Mouse (Mus musculus): ENCODE measurements around the gene Pdia5. TPM values are rescaled to one million over a fixed set of nuclear protein-coding genes. Genes with fewer than 3 reads are reported as not detected.

Pdia5 gene
- polyA plus RNA-seq, 1 experiment from 2014 or later: 23.0 TPM

DNA sequence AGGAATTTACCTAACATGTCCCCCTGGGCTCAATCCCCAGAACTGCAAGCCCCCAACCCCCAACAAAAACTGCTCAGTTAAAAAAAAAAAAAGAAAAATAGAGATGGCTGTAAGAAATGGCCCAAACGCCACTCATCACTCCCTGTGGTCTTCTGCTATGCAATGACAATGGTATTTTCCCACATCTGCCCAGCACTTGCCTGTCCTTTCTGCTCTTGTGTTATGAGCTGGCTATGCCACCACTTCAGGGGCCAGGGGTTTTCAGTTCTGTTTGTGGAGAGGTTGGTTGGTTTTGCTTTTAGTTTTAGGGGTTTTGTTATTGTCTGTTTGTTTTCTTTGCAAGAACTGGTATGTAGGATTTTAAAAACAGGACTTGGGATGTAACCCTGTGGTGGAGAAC lies 13.4 kb downstream of the Pdia5 start:
- no peak overlapping the region for H3K27ac ChIP-seq
- no peak for DNase-seq (ENCODE audit: low spot score)
- H3K9me3 ChIP-seq: peaks cover 4% of the 10 kb centered on the region; the same call in 1 of the 2 replicates
- H3K36me3 ChIP-seq: peaks cover 24% of the 10 kb centered on the region
- 54% methylated on average over 1 of the region's 1 CpGs for WGBS
- H3K4me3 ChIP-seq: no peak overlapping the region
- H3K4me1 ChIP-seq (replicated peaks): 0 out of 2 replicates have a peak, but pooled peaks cover 3% of the 10 kb centered on the region
- no peaks in the 10 kb centered on the region for H3K27me3 ChIP-seq (ENCODE audit: insufficient read depth, poor library complexity, severe bottlenecking)

DNA sequence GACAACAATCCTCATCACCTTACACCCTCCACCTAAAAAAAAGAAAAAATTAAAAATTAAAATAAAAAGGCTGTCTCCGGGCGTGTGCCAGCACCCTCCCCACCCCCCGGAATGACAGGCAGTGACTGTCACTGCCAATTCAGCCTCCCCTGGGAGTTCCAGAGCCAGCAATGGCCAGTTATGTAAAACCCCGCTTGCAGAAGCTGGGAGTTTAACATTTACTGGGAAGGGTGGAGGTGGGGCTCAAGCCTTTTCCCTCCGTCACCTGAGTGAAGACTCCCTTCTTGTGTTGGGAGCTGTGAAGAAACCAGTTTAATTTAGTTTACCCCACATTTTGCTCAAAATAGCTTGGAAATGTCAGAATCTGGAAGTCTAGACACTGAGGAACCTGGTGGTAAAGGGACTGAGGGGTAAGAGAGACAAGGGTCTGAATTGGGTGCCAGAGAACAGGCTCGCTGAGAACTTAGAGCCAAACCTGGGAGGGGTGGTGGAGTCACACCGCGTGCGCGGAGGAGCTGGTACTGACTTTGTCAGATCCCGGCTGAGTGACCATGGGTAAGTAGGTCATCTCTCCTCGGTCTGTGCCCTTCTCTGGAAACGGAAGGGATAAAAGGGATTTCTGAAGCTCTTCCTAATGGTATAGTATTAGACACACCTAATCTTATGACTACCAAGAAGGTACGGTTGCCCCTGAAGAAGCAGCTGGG lies 18.0 kb downstream of the Pdia5 start:
- Histone ChIP-seq H3K9me3 (no peaks in the 10 kb centered on the region), H3K4me1 (replicated peaks) (peaks cover 23% of the 10 kb centered on the region), H3K36me3 (peaks cover 16% of the 10 kb centered on the region), H3K4me3 (no peak overlapping the region), H3K27ac (no peak overlapping the region), H3K27me3 (ENCODE audit: insufficient read depth, poor library complexity, severe bottlenecking) (no peaks in the 10 kb centered on the region)
- 93% methylated on average over 14 of the region's 14 CpGs for WGBS
- DNase-seq (ENCODE audit: low spot score): no peak

DNA sequence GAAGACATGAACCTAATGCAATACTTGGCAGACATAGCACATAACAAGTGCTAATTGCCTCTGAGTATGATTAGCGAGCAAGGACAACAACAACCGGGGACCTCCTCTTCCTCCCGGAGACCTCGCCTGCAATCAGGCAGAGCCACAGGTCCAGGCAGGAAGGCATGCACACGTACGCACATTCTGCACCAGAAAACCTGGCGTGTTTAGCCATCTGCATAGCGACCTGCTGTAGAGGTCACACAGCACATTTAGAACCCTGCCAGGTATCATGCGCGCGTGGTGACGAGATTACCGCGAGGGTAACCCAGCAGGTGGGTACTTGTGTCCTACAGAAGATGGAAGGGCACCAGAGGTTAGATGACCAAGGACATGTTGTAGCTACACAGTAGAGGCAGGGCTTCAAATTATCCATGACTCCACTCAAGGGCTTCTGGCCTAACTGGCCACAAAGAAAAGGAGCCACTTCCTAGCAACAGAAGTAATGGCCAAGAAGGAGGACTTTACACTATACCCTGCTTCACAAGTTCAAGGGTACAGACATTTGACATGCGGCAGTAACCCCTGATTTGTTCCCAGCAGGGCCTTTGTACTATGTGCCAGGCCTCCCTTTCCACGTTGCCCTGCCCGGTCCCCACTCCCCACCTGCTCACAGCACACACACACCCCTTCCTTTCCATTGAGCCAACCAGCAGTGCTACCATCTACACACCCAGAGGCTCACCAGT lies 18.7 kb downstream of the Pdia5 start:
- H3K36me3 ChIP-seq: peaks cover 20% of the 10 kb centered on the region
- no peaks in the 10 kb centered on the region for H3K27me3 ChIP-seq (ENCODE audit: insufficient read depth, poor library complexity, severe bottlenecking)
- whole genome bisulfite sequencing: 92% methylated on average over 17 of the region's 17 CpGs
- no peak overlapping the region for H3K27ac ChIP-seq
- DNase-seq (ENCODE audit: low spot score): no peak
- peaks cover 23% of the 10 kb centered on the region for H3K4me1 ChIP-seq (replicated peaks)
- H3K4me3 ChIP-seq: no peak overlapping the region
- H3K9me3 ChIP-seq: no peaks in the 10 kb centered on the region

DNA sequence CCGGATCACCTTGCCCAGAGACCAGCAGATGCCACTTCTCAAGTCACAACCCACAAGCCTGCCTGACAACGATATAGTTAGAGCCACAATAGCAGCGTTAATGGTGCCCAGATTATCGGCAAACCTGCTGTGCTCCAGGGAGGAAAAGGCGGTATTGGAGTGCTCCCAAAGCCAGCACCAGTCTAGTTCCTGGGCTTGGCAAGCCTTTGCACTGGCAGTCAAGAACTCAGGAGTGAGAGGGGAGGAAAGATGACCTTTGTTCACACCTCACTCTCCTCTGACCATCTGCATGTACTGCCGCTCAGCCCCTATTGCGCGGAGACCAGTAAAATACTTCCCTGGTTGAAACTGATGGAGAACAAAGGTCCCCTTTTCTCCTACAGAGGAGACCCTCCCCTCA lies 19.7 kb downstream of the Pdia5 start:
- H3K4me1 ChIP-seq (replicated peaks): peaks cover 26% of the 10 kb centered on the region
- H3K4me3 ChIP-seq: no peak overlapping the region
- WGBS: 84% methylated on average over 8 of the region's 8 CpGs
- H3K27ac ChIP-seq: 0 out of 2 replicates have a peak overlapping the region, but pooled peaks have one; percentile 12
- H3K27me3 ChIP-seq (ENCODE audit: insufficient read depth, poor library complexity, severe bottlenecking): no peaks in the 10 kb centered on the region
- no peaks in the 10 kb centered on the region for H3K9me3 ChIP-seq
- DNase-seq (ENCODE audit: low spot score): no peak
- peaks cover 22% of the 10 kb centered on the region for H3K36me3 ChIP-seq

DNA sequence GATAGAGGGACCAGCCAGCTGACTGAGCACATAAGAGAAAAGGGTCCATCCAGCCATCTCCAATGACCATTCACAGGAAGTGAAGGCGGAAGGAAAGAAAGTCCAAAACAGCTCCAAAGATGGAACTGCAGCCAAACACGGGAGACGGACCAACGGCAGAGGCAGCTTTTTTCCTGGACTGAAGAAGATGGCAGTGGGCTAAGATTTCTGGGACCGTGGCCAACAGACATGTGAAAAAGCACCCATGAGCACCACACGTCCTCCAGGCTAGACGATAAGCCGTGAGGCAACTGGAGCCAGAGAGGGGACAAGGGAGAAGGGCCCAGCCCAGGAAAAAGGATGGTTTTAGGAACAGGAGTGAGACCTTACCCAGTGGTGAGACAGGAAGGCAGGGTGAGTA lies 20.6 kb downstream of the Pdia5 start:
- H3K4me1 ChIP-seq (replicated peaks): peaks cover 35% of the 10 kb centered on the region
- H3K27me3 ChIP-seq (ENCODE audit: insufficient read depth, poor library complexity, severe bottlenecking): no peaks in the 10 kb centered on the region
- no peak overlapping the region for H3K4me3 ChIP-seq
- no peak overlapping the region for H3K27ac ChIP-seq
- no peaks in the 10 kb centered on the region for H3K9me3 ChIP-seq
- no peak for DNase-seq (ENCODE audit: low spot score)
- H3K36me3 ChIP-seq: peaks cover 24% of the 10 kb centered on the region
- WGBS: 92% methylated on average over 8 of the region's 8 CpGs

DNA sequence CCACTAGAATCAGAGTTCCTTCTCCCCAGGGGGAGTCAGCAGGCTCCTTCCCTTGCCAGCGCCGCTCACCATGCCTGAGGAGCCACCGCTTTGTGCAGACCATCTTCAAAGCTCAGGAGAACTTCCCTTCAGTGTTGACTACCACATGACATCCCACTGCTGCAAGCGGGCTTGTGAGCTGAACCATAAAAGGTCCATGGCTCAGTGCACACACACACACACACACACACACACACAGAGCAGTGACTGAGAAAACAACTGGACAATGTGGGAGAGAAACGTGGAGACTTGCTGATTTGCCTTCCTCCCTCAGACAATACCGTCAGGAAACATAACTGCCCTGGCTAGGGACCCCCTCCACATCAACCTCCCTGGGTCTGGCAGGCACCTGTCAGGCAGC lies 21.7 kb downstream of the Pdia5 start:
- peaks cover 22% of the 10 kb centered on the region for H3K36me3 ChIP-seq
- no peak overlapping the region for H3K4me3 ChIP-seq
- no peaks in the 10 kb centered on the region for H3K27me3 ChIP-seq (ENCODE audit: insufficient read depth, poor library complexity, severe bottlenecking)
- H3K4me1 ChIP-seq (replicated peaks): peaks cover 46% of the 10 kb centered on the region
- DNase-seq (ENCODE audit: low spot score): no peak
- WGBS: 69% methylated on average over 6 of the region's 6 CpGs
- H3K9me3 ChIP-seq: no peaks in the 10 kb centered on the region
- 0 out of 2 replicates have a peak overlapping the region, but pooled peaks have one; percentile 9 for H3K27ac ChIP-seq

DNA sequence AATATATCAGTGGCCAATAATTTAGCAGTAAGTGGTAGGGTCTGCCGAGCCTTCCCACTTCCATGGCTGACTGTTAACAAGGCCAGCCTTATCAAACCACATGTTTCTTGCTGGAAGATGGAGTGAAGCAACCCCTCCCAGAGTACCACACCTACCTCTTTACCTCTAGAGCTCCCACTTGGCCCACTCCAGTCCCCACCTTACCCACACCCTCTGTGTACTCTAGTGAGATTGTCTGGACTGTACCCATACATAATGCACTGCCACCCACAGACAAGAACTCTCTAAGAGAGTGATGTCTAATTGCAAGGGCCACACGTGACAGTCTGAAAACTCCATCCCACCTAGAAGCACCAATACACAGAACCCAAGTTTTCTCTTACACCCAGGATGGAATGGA lies 23.6 kb downstream of the Pdia5 start:
- no peaks in the 10 kb centered on the region for H3K9me3 ChIP-seq
- peaks cover 35% of the 10 kb centered on the region for H3K36me3 ChIP-seq
- 89% methylated on average over 2 of the region's 2 CpGs for WGBS
- H3K4me3 ChIP-seq: no peak overlapping the region
- DNase-seq (ENCODE audit: low spot score): no peak
- H3K4me1 ChIP-seq (replicated peaks): peaks cover 59% of the 10 kb centered on the region
- no peaks in the 10 kb centered on the region for H3K27me3 ChIP-seq (ENCODE audit: insufficient read depth, poor library complexity, severe bottlenecking)
- no peak overlapping the region for H3K27ac ChIP-seq

DNA sequence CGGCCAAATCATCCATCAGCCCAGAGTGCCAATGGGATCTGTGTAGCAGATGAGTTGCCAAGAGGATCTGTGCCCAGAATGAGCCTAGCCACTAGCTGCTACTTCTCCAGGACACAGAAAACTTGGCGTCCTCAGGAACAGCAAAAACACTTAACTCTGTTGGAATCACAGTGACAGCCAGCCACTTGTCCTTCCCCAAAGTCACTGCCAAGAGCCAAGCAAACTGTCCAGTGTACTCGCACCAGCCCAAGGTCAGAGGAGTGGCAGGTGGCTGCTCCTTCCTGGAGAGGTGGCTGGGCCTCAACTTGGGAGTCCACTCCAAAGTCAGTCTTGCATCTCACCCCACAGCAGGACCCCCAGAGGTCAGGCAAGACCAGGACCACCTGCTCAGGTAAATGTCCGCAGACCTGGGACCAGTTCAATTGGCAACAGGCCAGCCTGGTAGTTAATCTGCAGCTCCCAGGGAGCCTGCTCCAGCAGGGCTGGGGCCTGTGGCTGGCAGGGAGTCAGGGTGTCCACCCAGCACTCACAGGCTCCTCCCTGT lies 24.8 kb downstream of the Pdia5 start:
- H3K9me3 ChIP-seq: no peaks in the 10 kb centered on the region
- peak overlapping the region; percentile 87 for H3K27ac ChIP-seq
- no peak for DNase-seq (ENCODE audit: low spot score)
- H3K27me3 ChIP-seq (ENCODE audit: insufficient read depth, poor library complexity, severe bottlenecking): no peaks in the 10 kb centered on the region
- H3K4me3 ChIP-seq: no peak overlapping the region
- peaks cover 53% of the 10 kb centered on the region for H3K4me1 ChIP-seq (replicated peaks)
- 85% methylated on average over 4 of the region's 4 CpGs for WGBS
- peaks cover 45% of the 10 kb centered on the region for H3K36me3 ChIP-seq

DNA sequence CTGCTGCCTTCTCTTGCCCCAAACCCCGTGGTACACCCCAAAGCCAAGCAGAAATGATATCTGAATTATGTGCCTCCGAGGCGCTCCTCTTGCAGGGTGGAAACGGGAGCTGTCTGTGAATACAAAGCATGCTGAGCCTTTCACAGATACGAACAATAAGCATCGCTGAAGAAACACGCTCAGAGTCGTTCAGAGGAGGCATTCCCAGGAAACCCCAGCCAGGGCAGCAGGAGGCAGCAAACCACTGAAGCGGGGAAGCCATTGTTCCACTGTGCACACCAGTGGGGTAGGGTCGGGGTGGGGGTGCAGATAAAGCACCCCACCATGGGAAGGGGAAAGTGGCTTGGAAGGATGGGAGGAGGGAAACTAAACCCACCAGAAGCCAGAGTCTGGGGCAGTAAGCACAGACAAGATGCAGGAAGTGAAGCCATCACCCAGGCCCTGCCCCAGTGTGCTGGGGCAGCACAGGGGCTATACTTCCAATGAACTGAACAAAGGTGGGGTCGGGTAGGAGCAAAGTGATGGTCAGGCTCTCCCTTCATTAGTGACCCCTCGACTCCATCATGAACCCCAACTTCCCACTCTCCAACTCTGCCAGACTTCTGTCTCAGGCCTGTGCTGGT lies 25.9 kb downstream of the Pdia5 start:
- Histone ChIP-seq H3K27ac (peak overlapping the region; percentile 87), H3K4me1 (replicated peaks) (peaks cover 54% of the 10 kb centered on the region), H3K4me3 (no peak overlapping the region), H3K9me3 (no peaks in the 10 kb centered on the region), H3K36me3 (peaks cover 46% of the 10 kb centered on the region), H3K27me3 (ENCODE audit: insufficient read depth, poor library complexity, severe bottlenecking) (no peaks in the 10 kb centered on the region)
- peak; percentile 55 for DNase-seq (ENCODE audit: low spot score)
- 30% methylated on average over 12 of the region's 12 CpGs for WGBS

DNA sequence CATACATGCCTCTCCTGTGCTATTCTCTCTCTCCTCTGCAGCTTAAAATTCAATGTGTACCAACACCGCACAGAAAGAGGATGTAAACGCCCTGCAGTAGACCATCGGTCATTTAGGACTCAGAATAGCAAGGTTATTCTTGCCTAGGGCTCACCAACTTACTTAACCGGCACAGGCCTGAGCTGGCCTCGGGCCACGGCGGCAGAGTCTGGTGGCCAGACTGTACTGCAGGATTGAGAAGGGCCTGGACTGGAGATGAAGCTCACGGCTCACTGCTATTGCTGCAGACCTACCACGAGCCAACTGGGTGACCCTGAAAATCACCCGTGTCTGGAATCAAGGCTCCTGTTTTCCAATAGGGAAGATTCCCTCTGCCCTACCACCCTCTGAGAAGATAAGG lies 27.0 kb downstream of the Pdia5 start:
- Histone ChIP-seq H3K4me3 (no peak overlapping the region), H3K9me3 (no peaks in the 10 kb centered on the region), H3K4me1 (replicated peaks) (peaks cover 51% of the 10 kb centered on the region), H3K36me3 (peaks cover 46% of the 10 kb centered on the region), H3K27me3 (ENCODE audit: insufficient read depth, poor library complexity, severe bottlenecking) (no peaks in the 10 kb centered on the region), H3K27ac (peak overlapping the region; percentile 87)
- WGBS: 84% methylated on average over 10 of the region's 10 CpGs
- DNase-seq (ENCODE audit: low spot score): no peak

DNA sequence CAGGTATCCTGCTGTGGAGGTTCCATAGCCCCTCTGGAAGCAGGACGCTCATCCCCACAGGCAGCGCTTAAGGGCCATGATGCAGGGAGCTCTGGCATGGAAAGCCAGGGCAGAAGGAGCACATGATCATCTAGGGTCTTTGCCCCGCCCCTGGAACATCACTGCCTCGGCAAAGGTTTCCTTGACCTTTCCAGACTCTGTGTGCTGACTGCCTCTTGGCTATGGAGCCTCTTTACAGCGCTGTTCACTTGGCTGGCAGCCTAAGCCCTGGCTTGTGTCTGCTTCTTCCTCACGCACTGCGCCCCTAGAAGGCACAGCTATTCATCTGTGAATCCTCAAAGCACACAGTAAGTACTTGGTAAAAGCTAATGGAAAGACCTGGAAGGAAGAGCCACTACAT lies 27.7 kb downstream of the Pdia5 start:
- H3K27ac ChIP-seq: no peak overlapping the region
- WGBS: 87% methylated on average over 7 of the region's 7 CpGs

DNA sequence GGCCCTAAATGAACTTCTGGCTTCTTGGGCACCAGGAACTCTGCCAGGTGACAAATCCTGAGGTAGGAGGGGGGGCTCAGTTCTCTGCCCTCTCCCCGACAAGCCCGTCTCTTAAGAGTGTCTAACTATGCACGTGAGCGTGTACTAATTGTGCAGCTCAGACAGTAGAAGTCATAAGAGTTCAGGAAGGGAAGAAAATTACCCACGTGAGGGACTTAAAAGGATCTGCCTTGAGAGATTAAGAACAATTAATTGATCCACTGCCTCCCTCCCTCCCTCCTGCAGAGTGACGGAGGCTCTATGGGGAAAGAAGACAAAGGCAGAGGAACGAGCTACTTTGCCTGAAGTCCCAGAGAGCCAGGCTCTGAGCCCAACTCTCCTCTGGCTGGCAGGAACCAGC lies 31.1 kb downstream of the Pdia5 start:
- no peaks in the 10 kb centered on the region for H3K9me3 ChIP-seq
- no peaks in the 10 kb centered on the region for H3K27me3 ChIP-seq (ENCODE audit: insufficient read depth, poor library complexity, severe bottlenecking)
- peaks cover 70% of the 10 kb centered on the region for H3K36me3 ChIP-seq
- H3K4me1 ChIP-seq (replicated peaks): peaks cover 26% of the 10 kb centered on the region
- no peak overlapping the region for H3K4me3 ChIP-seq
- 51% methylated on average over 7 of the region's 7 CpGs for WGBS
- DNase-seq (ENCODE audit: low spot score): no peak
- H3K27ac ChIP-seq: peak overlapping the region; percentile 29; the same call in 1 of the 2 replicates

More for the DNA sequence above, 27.7 kb downstream of the Pdia5 start:
- peaks cover 43% of the 10 kb centered on the region for H3K4me1 ChIP-seq (replicated peaks)
- H3K27me3 ChIP-seq (ENCODE audit: insufficient read depth, poor library complexity, severe bottlenecking): no peaks in the 10 kb centered on the region
- peaks cover 48% of the 10 kb centered on the region for H3K36me3 ChIP-seq
- no peaks in the 10 kb centered on the region for H3K9me3 ChIP-seq
- DNase-seq (ENCODE audit: low spot score): no peak
- no peak overlapping the region for H3K4me3 ChIP-seq

DNA sequence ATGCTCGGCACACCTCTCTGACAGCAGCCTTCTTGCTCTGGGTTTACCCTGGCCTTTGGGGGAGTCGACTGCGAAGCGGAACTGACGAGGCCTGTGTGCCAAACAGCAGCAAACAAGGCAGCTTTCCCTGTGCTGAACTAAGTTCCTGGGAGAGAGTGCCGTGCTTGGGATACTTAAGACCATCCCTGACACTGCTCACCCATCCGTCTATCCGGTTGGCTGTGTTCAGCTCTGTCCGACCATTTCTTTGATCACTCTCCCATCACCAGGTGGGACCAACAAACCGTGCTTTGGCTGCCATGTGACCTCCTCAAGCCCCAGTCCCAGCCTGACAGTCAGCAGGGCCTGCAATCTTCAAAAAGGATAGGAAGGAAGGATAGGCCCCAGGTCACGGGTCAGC lies 32.4 kb downstream of the Pdia5 start:
- no peak overlapping the region for H3K4me3 ChIP-seq
- no peaks in the 10 kb centered on the region for H3K9me3 ChIP-seq
- H3K36me3 ChIP-seq: peaks cover 74% of the 10 kb centered on the region
- WGBS: 68% methylated on average over 11 of the region's 11 CpGs
- DNase-seq (ENCODE audit: low spot score): no peak
- peaks cover 13% of the 10 kb centered on the region for H3K4me1 ChIP-seq (replicated peaks)
- H3K27me3 ChIP-seq (ENCODE audit: insufficient read depth, poor library complexity, severe bottlenecking): no peaks in the 10 kb centered on the region
- H3K27ac ChIP-seq: no peak overlapping the region
